Mouse (Mus musculus) kidney, embryonic 14.5 days (tissue): Measurements from ENCODE around the gene Olfr287. TPM values are rescaled to one million over a fixed set of nuclear protein-coding genes. Genes with fewer than 3 reads are reported as not detected.

Experiments
- ATAC-seq: fragments of 200-750 bp; cut with Nextera tagmentation; 2 replicates; pipeline ENCODE4 v1.8.0; 2017; ENCODE audit warnings: moderate number of reproducible peaks, mild to moderate bottlenecking, moderate TSS enrichment, moderate library complexity; ENCODE audit not compliant: low FRiP score, low TSS enrichment
- H3K27ac ChIP-seq: fragments of 300-500 bp; sonication (generic); 2 replicates; pipeline ENCODE4 v1.5.1; 2014; ENCODE audit warnings: low read depth, mild to moderate bottlenecking, low read length, moderate library complexity, mixed read lengths
- H3K27me3 ChIP-seq: fragments of 300-500 bp; sonication (generic); 2 replicates; pipeline ENCODE4 v1.6.1; 2014; ENCODE audit warnings: mild to moderate bottlenecking, low read length; ENCODE audit not compliant: control insufficient read depth, insufficient read depth
- H3K36me3 ChIP-seq: fragments of 300-500 bp; sonication (generic); 2 replicates; pipeline ENCODE4 v1.6.1; 2014; ENCODE audit warnings: low read length, mixed read lengths; ENCODE audit not compliant: control insufficient read depth, insufficient read depth
- H3K4me1 ChIP-seq: fragments of 300-500 bp; sonication (generic); 2 replicates; pipeline ENCODE4 v1.6.1; 2014; ENCODE audit warnings: low read length, mixed read lengths; ENCODE audit not compliant: control insufficient read depth, insufficient read depth
- H3K4me2 ChIP-seq: fragments of 300-500 bp; sonication (generic); replicated peaks from 2 replicates; pipeline ENCODE4 v1.6.1; 2014; ENCODE audit warnings: low read depth, mild to moderate bottlenecking, low read length
- H3K4me3 ChIP-seq: fragments of 300-500 bp; sonication (generic); 2 replicates; pipeline ENCODE4 v1.5.1; 2014; ENCODE audit warnings: mild to moderate bottlenecking, low read length
- H3K9ac ChIP-seq: fragments of 300-500 bp; sonication (generic); 2 replicates; pipeline ENCODE4 v1.6.1; 2014; ENCODE audit warnings: low read depth, mild to moderate bottlenecking, low read length, moderate library complexity
- H3K9me3 ChIP-seq: fragments of 300-500 bp; sonication (generic); 2 replicates; pipeline ENCODE4 v1.6.1; 2016; ENCODE audit warnings: low read length; ENCODE audit not compliant: control insufficient read depth
- WGBS: fragments of 180-500 bp; shearing (Covaris S2); extraction: QIAGEN DNeasy Blood & Tissue Kit; methylation state at CpG from one replicate; pipeline ENCODE4 v1.1.7; 2014; 5-methylcytosine and 5-hydroxymethylcytosine counted together
- polyA plus RNA-seq: library from polyadenylated mRNA; unstranded; fragments of >200 nt; fragmentation: Nextera tagmentation; extraction: Ambion mirVana; gene quantifications from 2 replicates; pipeline ENCODE4 v1.2.1, GENCODE M21; 2014

Olfr287 gene
- polyA plus RNA-seq, 1 experiment from 2014 or later: not detected

DNA sequence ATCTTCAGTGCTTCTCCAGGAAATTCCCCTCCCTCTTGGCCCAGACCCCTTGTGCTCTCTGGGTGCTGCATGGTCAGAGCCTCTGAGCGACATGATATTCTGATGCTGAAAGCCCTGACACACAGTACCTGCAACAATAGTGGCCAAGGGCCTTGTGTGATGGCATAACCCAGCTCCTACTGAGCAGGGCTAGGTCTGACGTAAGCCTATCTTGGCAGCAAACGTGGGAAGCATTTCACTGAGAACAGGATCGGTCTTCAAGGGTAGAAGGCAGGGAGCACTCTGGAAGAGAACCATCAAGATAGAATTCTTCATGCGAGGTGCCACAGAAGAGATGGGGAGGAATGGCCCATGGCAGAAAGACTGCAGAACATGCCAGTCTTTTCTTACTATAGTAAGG is 55.3 kb downstream of the Olfr287 start, which contains the start of gene Asb8:
TSS of gene Asb8 (minus strand) at position 101 of the 400 bp plus-strand sequence.
- H3K27me3 ChIP-seq: peaks cover 41% of the 10 kb centered on the region
- no peaks in the 10 kb centered on the region for H3K9me3 ChIP-seq
- no peak within 1 kb of the TSS for H3K4me3 ChIP-seq
- H3K9ac ChIP-seq: no peak within 1 kb of the TSS
- H3K4me1 ChIP-seq: peaks cover 17% of the 10 kb centered on the region
- WGBS: 81% methylated on average over 5 of the region's 5 CpGs
- ATAC-seq: no peak
- no peaks in the 10 kb centered on the region for H3K36me3 ChIP-seq
- H3K4me2 ChIP-seq: no peak within 1 kb of the TSS
- no peak within 1 kb of the TSS for H3K27ac ChIP-seq

DNA sequence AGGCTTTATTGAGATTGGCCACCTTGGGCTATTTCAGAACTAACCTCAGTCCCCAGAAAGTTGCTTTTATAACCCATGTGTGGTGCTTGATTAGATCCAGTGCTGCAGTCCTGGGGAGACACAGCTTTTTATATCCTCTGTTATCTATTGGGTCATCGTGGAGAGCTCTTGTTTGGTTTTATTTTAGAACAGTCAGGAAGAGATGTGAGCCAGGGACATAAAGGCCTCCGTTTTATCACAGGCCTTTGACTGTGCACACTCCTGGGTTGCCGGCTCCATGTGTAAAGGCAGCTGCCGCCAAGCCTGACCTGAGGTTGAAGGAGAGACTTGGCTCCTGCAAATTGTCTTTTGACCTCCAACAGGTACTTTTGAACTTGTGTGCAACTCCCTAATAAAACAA is 58.3 kb downstream of the Olfr287 start:
- ATAC-seq: no peak
- no peaks in the 10 kb centered on the region for H3K9me3 ChIP-seq
- peaks cover 17% of the 10 kb centered on the region; the same call in 1 of the 2 replicates for H3K4me1 ChIP-seq
- H3K4me3 ChIP-seq: no peak overlapping the region
- 64% methylated on average over 4 of the region's 4 CpGs for WGBS
- H3K4me2 ChIP-seq: no peak overlapping the region
- no peak overlapping the region for H3K9ac ChIP-seq
- peaks cover 13% of the 10 kb centered on the region for H3K27me3 ChIP-seq
- H3K36me3 ChIP-seq: no peaks in the 10 kb centered on the region
- no peak overlapping the region for H3K27ac ChIP-seq

GRCm38 (mm10) chr15:98161026-98161805 is 59.6 kb downstream of the Olfr287 start:
- no peak overlapping the region for H3K4me3 ChIP-seq
- WGBS: 65% methylated on average over 19 of the region's 19 CpGs
- H3K9ac ChIP-seq: no peak overlapping the region
- H3K4me2 ChIP-seq: no peak overlapping the region
- peaks cover 9% of the 10 kb centered on the region; the same call in 1 of the 2 replicates for H3K27me3 ChIP-seq
- no peaks in the 10 kb centered on the region for H3K9me3 ChIP-seq
- ATAC-seq: no peak; the same call in 1 of the 2 replicates
- H3K4me1 ChIP-seq: peaks cover 11% of the 10 kb centered on the region; the same call in 1 of the 2 replicates
- H3K36me3 ChIP-seq: no peaks in the 10 kb centered on the region
- no peak overlapping the region for H3K27ac ChIP-seq

DNA sequence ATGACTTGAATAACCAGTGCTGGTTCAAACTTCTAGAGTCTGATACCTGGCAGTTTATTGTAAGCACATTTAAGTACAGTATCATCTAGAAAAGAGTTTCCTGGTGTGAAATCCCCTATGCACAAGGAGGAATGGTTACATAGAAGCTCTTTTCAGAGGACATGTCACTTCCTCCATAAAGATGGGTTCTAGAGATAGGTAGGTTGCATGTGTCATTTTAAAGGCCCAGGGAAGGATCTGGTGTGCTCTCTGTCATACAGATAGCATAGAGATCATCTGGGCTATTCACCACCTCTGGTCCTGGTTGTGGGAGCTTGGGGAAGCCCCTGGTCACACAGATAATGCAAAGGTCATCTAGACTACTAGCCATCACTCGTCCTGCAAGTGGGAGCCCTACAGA is 63.6 kb downstream of the Olfr287 start:
- Histone ChIP-seq H3K36me3 (no peaks in the 10 kb centered on the region), H3K27ac (no peak overlapping the region), H3K4me2 (no peak overlapping the region), H3K9ac (no peak overlapping the region), H3K27me3 (no peaks in the 10 kb centered on the region), H3K9me3 (no peaks in the 10 kb centered on the region), H3K4me1 (peaks cover 11% of the 10 kb centered on the region; the same call in 1 of the 2 replicates), H3K4me3 (no peak overlapping the region)
- WGBS: 53% methylated on average over 1 of the region's 1 CpGs
- ATAC-seq: no peak

Other genes with a start within 250 kb of the Olfr287 start
- gene Col2a1, start 216.4 kb downstream of the Olfr287 start, polyA plus RNA-seq: 13.8 and 23.9 TPM in 2 replicates
- 23.4 and 34.2 TPM in 2 replicates for gene Pfkm, start 128.5 kb downstream of the Olfr287 start, polyA plus RNA-seq
- gene Senp1, start 127.3 kb downstream of the Olfr287 start, polyA plus RNA-seq: 25.9 and 41.2 TPM in 2 replicates
- gene Asb8, start 55.4 kb downstream of the Olfr287 start, polyA plus RNA-seq: 40.6 and 52.6 TPM in 2 replicates
- gene Ccdc184, start 53.9 kb downstream of the Olfr287 start, polyA plus RNA-seq: 0.99 and 1.2 TPM in 2 replicates
- gene Olfr288, start 25.5 kb downstream of the Olfr287 start, polyA plus RNA-seq: not detected in 2 replicates
- gene Gm44579, start 79 bp downstream of the Olfr287 start, polyA plus RNA-seq: not detected in 2 replicates
- gene Olfr286, start 13.4 kb upstream of the Olfr287 start, polyA plus RNA-seq: not detected in 2 replicates
- not detected in 2 replicates for gene H1fnt, start 36.2 kb upstream of the Olfr287 start, polyA plus RNA-seq
- 0.47 and 1.3 TPM in 2 replicates for gene Zfp641, start 75.1 kb upstream of the Olfr287 start, polyA plus RNA-seq
- not detected in 2 replicates for gene Olfr285, start 96.3 kb upstream of the Olfr287 start, polyA plus RNA-seq
- gene Olfr284, start 119.9 kb upstream of the Olfr287 start, polyA plus RNA-seq: not detected in 2 replicates
- not detected in 2 replicates for gene Olfr283, start 159.9 kb upstream of the Olfr287 start, polyA plus RNA-seq
- not detected in 2 replicates for gene Olfr282, start 210.2 kb upstream of the Olfr287 start, polyA plus RNA-seq
- gene Olfr281, start 231.5 kb upstream of the Olfr287 start, polyA plus RNA-seq: not detected in 2 replicates
- gene OR5BS1P, start 248.8 kb upstream of the Olfr287 start, polyA plus RNA-seq: not detected in 2 replicates